Mouse (Mus musculus) heart, embryonic 14.5 days (tissue): ENCODE measurements around the gene Amotl1. TPM values are rescaled to one million over a fixed set of nuclear protein-coding genes. Genes with fewer than 3 reads are reported as not detected.

Experiments
- ATAC-seq: fragments of 200-750 bp; cut with Nextera tagmentation; 2 replicates; pipeline ENCODE4 v1.8.0; 2017; ENCODE audit warnings: low read depth, moderate TSS enrichment; ENCODE audit not compliant: insufficient number of reproducible peaks, insufficient read depth, low FRiP score
- H3K27ac ChIP-seq, 2 experiments: fragments of 200-500 bp in 1 of 2; fragments of 300-500 bp in 1 of 2; sonication (generic) in 1 of 2; replicated peaks in 1 of 2; 2 replicates each; pipeline ENCODE4 v1.5.1; 2012 to 2014; ENCODE audit warnings: low read depth in 2 of 2, low read length in 2 of 2, control low read depth in 1 of 2, mild to moderate bottlenecking in 1 of 2, mixed read lengths in 1 of 2; ENCODE audit not compliant: control insufficient read depth in 1 of 2, insufficient read depth in 1 of 2
- H3K27me3 ChIP-seq: fragments of 300-500 bp; sonication (generic); 2 replicates; pipeline ENCODE4 v1.6.1; 2014; ENCODE audit warnings: mild to moderate bottlenecking, low read length, control low read depth; ENCODE audit not compliant: control insufficient read depth, insufficient read depth
- H3K36me3 ChIP-seq: fragments of 300-500 bp; sonication (generic); 2 replicates; pipeline ENCODE4 v1.6.1; 2014; ENCODE audit warnings: mild to moderate bottlenecking, control low read depth, low read length, mixed read lengths; ENCODE audit not compliant: control insufficient read depth, insufficient read depth
- H3K4me1 ChIP-seq, 2 experiments: fragments of 200-500 bp in 1 of 2; fragments of 300-500 bp in 1 of 2; sonication (generic) in 1 of 2; 2 replicates each; pipeline ENCODE4 v1.6.1; 2012 to 2014; ENCODE audit warnings: low read length in 2 of 2, control low read depth in 1 of 2, mixed read lengths in 1 of 2; ENCODE audit not compliant: control insufficient read depth in 2 of 2, insufficient read depth in 2 of 2
- H3K4me2 ChIP-seq: fragments of 300-500 bp; sonication (generic); 2 replicates; pipeline ENCODE4 v1.6.1; 2014; ENCODE audit warnings: mild to moderate bottlenecking, low read length
- H3K4me3 ChIP-seq, 2 experiments: fragments of 200-500 bp in 1 of 2; fragments of 300-500 bp in 1 of 2; sonication (generic) in 1 of 2; 2 replicates each; pipeline ENCODE4 v1.5.1; 2012 to 2014; ENCODE audit warnings: low read length in 2 of 2, mild to moderate bottlenecking in 2 of 2, control low read depth in 1 of 2, low read depth in 1 of 2, moderate library complexity in 1 of 2; ENCODE audit not compliant: control insufficient read depth in 1 of 2, insufficient read depth in 1 of 2
- H3K9ac ChIP-seq: fragments of 300-500 bp; sonication (generic); 2 replicates; pipeline ENCODE4 v1.6.1; 2014; ENCODE audit warnings: mild to moderate bottlenecking, low read length
- H3K9me3 ChIP-seq: fragments of 300-500 bp; sonication (generic); 2 replicates; pipeline ENCODE4 v1.6.1; 2016; ENCODE audit warnings: low read length, control low read depth; ENCODE audit not compliant: control insufficient read depth
- WGBS: fragments of 180-500 bp; shearing (Covaris S2); extraction: QIAGEN DNeasy Blood & Tissue Kit; methylation state at CpG from one replicate; pipeline ENCODE4 v1.1.7; 2014; 5-methylcytosine and 5-hydroxymethylcytosine counted together
- polyA plus RNA-seq: library from polyadenylated mRNA; unstranded; fragments of >200 nt; fragmentation: Nextera tagmentation; extraction: Ambion mirVana; gene quantifications from 2 replicates; pipeline ENCODE4 v1.2.1, GENCODE M21; 2014

Gene Amotl1
- polyA plus RNA-seq, 1 experiment from 2014 or later: 26.4 TPM

DNA sequence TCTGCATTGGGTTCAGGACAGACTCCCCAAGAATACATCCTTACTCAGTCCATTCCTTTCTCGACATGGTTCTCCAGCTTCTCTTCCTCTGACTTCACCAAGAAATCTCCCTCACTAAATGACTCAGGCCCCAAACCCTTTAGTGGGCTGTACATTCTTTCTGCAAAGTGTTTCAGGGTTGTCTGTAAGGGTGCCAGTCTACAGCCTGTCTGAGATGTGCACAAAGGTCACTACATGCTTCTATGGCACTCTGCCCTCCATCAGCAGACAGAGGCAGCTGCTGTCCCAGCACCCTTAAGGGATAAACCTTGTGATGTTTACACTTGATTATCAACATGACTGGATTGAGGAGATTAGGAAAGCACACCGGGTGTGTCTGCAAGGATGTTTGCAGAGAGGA lies 123.2 kb downstream of the Amotl1 start:
- no peak for ATAC-seq
- Histone ChIP-seq H3K4me1 (peaks cover 5 to 22% of the 10 kb centered on the region in 2 experiments; a peak in 3 of 4 replicates), H3K4me2 (no peak overlapping the region), H3K27ac (no peak overlapping the region), H3K36me3 (no peaks in the 10 kb centered on the region), H3K9me3 (no peaks in the 10 kb centered on the region), H3K9ac (no peak overlapping the region), H3K4me3 (no peak overlapping the region), H3K27me3 (no peaks in the 10 kb centered on the region)
- 29% methylated on average over 2 of the region's 2 CpGs for WGBS

GRCm38 (mm10) chr9:14520971-14521670 lies 123.7 kb downstream of the Amotl1 start:
- H3K9me3 ChIP-seq: no peaks in the 10 kb centered on the region
- H3K36me3 ChIP-seq: no peaks in the 10 kb centered on the region
- 34% methylated on average over 3 of the region's 3 CpGs for WGBS
- H3K4me3 ChIP-seq: no peak overlapping the region
- no peaks in the 10 kb centered on the region for H3K27me3 ChIP-seq
- H3K9ac ChIP-seq: no peak overlapping the region
- peaks cover 5 to 22% of the 10 kb centered on the region in 2 experiments; a peak in 3 of 4 replicates for H3K4me1 ChIP-seq
- no peak for ATAC-seq
- no peak overlapping the region for H3K27ac ChIP-seq
- H3K4me2 ChIP-seq: no peak overlapping the region

GRCm38 (mm10) chr9:14518105-14518504 lies 126.8 kb downstream of the Amotl1 start:
- no peaks in the 10 kb centered on the region for H3K27me3 ChIP-seq
- no peak overlapping the region for H3K4me3 ChIP-seq
- ATAC-seq: no peak
- H3K9ac ChIP-seq: no peak overlapping the region
- 81% methylated on average over 3 of the region's 3 CpGs for WGBS
- H3K4me1 ChIP-seq: peaks cover 5 to 19% of the 10 kb centered on the region in 2 experiments; a peak in 3 of 4 replicates
- no peaks in the 10 kb centered on the region for H3K36me3 ChIP-seq
- H3K27ac ChIP-seq: no peak overlapping the region
- no peak overlapping the region for H3K4me2 ChIP-seq
- H3K9me3 ChIP-seq: no peaks in the 10 kb centered on the region

- H3K4me3 ChIP-seq: no peak overlapping the region
- peaks cover 5 to 19% of the 10 kb centered on the region in 2 experiments; a peak in 3 of 4 replicates for H3K4me1 ChIP-seq
- no peak for ATAC-seq
- H3K27me3 ChIP-seq: no peaks in the 10 kb centered on the region
- H3K27ac ChIP-seq: no peak overlapping the region
- no peak overlapping the region for H3K4me2 ChIP-seq
- H3K36me3 ChIP-seq: 0 out of 2 replicates have a peak, but pooled peaks cover 5% of the 10 kb centered on the region
- WGBS: 81% methylated on average over 1 of the region's 1 CpGs
- H3K9me3 ChIP-seq: no peaks in the 10 kb centered on the region
- H3K9ac ChIP-seq: no peak overlapping the region
Observed at GRCm38 (mm10) chr9:14517296-14517695, 127.6 kb downstream of the Amotl1 start.

GRCm38 (mm10) chr9:14512633-14513445 lies 132.0 kb downstream of the Amotl1 start:
- Histone ChIP-seq H3K4me3 (no peak overlapping the region), H3K27me3 (no peaks in the 10 kb centered on the region), H3K27ac (no peak overlapping the region), H3K36me3 (peaks cover 37% of the 10 kb centered on the region), H3K9ac (no peak overlapping the region), H3K4me2 (no peak overlapping the region), H3K9me3 (no peaks in the 10 kb centered on the region), H3K4me1 (no peaks in the 10 kb centered on the region)
- WGBS: 75% methylated on average over 9 of the region's 9 CpGs
- ATAC-seq: no peak

DNA sequence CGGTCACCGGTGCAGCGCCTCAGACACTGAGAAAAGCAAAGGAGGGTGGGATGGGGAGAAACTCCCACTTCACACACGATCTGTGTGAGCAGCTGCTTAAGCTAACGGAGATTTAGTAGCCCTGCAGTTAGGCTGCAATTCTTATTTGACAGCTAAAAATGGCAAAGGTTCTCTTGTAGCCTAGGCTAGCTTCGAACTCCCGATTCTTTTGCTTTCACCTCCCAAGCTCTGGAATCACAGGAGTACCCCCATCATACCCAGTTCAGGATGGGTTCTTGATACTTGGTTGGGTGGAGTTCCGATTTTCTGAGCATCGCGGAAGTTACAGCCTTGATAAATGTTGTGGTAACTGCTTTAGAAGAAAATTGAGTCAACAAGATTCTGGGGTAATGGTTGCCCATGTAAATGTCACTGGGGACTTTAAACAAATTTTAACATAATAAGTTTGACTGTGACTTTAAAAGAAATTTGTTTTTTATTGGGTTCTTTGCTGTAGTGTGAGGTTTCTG lies 143.9 kb downstream of the Amotl1 start:
- ATAC-seq: no peak
- WGBS: 4% methylated on average over 10 of the region's 10 CpGs

DNA sequence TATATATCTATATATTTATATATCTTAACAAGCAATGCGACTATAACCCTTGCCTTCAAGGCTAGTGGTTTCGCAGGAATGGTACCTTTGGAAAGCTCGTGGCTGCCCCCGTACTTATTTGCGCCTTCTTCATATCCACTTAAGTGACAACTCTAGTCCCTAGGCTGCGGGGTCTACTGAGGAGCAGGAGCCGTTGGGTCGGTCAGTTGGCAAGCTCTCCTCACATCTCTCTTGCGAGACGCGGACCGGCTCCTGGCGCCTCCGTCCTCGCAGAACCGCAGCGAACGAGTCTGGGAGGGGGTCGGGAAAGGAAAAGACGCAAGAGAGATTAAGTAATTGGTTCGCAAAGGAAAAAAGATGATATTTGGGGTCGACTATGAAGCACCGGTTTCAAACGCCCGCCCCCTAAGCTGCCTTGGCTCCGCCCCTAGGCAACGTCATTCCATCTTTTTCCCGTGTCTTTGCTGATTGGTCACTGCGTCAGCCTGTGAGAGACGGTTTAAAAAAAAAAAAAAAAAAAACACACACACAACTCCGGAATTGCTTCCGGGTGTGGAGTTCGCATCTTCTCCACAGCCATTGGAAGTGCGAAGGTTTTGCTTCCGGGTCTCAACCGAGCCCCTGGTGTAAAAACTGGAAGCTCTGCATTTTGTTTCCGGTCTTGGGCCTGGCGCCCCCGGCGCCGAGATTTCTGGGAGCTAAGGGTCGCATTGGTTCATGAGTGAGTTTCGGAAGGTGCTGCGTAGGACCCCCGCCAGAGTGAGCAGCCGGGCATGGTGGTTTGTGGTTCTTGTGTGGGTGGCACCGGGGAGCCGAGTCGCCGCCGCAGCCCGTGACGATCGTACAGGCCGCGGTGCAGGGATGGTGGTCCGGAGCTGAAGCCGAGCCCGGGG lies 144.6 kb downstream of the Amotl1 start, which contains the start of the genes Kdm4d and Cwc15:
Kdm4d (minus strand) TSS at position 460 of the 893 bp plus-strand sequence.
Cwc15 (plus strand) TSS at position 595 of the 893 bp plus-strand sequence.
- under 1% methylated on average over 59 of the region's 59 CpGs for WGBS
- Histone ChIP-seq H3K27me3 (no peaks in the 10 kb centered on the region), H3K9ac (peak within 1 kb of the TSS; percentile 88), H3K4me3 (peak within 1 kb of the TSS; percentile 74 to 78), H3K36me3 (peaks cover 34% of the 10 kb centered on the region), H3K4me1 (peaks cover 0 to 9% of the 10 kb centered on the region in 2 experiments; a peak in 1 of 4 replicates), H3K27ac (peak within 1 kb of the TSS; percentile 50 to 65), H3K9me3 (no peaks in the 10 kb centered on the region), H3K4me2 (peak within 1 kb of the TSS; percentile 88)
- peak; percentile 94 for ATAC-seq

More for the DNA sequence above, 143.9 kb downstream of the Amotl1 start:
- peaks cover 0 to 9% of the 10 kb centered on the region in 2 experiments; a peak in 1 of 4 replicates for H3K4me1 ChIP-seq
- H3K27ac ChIP-seq: peak overlapping the region; percentile 50 to 65; a peak in 3 of 4 replicates
- peak overlapping the region; percentile 69 to 78 for H3K4me3 ChIP-seq
- H3K4me2 ChIP-seq: peak overlapping the region; percentile 70
- peaks cover 41% of the 10 kb centered on the region for H3K36me3 ChIP-seq
- H3K27me3 ChIP-seq: no peaks in the 10 kb centered on the region
- H3K9me3 ChIP-seq: no peaks in the 10 kb centered on the region
- peak overlapping the region; percentile 88 for H3K9ac ChIP-seq
